Mouse (Mus musculus) myocyte (in vitro differentiated cells): ENCODE data around the gene AU040320. TPM values are rescaled to one million over a fixed set of nuclear protein-coding genes. Genes with fewer than 3 reads are reported as not detected.
A peak's percentile ranks its signal among the peaks of the same experiment; 100 is the strongest.

Experiments used
- H3K27me3 ChIP-seq: one replicate; pipeline ENCODE4 v1.6.1; 2011; ENCODE audit not compliant: control insufficient read depth, insufficient read depth, insufficient read length
- H3K36me3 ChIP-seq: one replicate; pipeline ENCODE4 v1.6.1; 2011; ENCODE audit not compliant: control insufficient read depth, insufficient read depth
- H3K4me2 ChIP-seq: one replicate; pipeline ENCODE4 v1.6.1; 2011; ENCODE audit warnings: low read depth, control low read depth
- H3K4me3 ChIP-seq: one replicate; pipeline ENCODE4 v1.5.1; 2011; ENCODE audit warnings: mild to moderate bottlenecking, control low read depth, moderate library complexity
- H3K79me2 ChIP-seq: one replicate; pipeline ENCODE4 v1.6.1; 2011; ENCODE audit not compliant: control insufficient read depth, insufficient read depth
- H3ac ChIP-seq: one replicate; pipeline ENCODE4 v1.6.1; 2011; ENCODE audit not compliant: control insufficient read depth, insufficient read length
- CEBPB ChIP-seq: IDR thresholded peaks from 2 replicates; pipeline ENCODE4 v1.6.1; 2011; ENCODE audit warnings: mild to moderate bottlenecking, moderate library complexity; ENCODE audit not compliant: poor library complexity, insufficient read depth, severe bottlenecking
- E2F4 ChIP-seq: IDR thresholded peaks from one replicate; pipeline ENCODE4 v1.6.1; 2011; ENCODE audit warnings: mild to moderate bottlenecking, control low read depth, moderate library complexity; ENCODE audit not compliant: insufficient read depth
- MAX ChIP-seq: IDR thresholded peaks from one replicate; pipeline ENCODE4 v1.6.1; 2011; ENCODE audit warnings: low read depth, mild to moderate bottlenecking, control low read depth
- MYOD1 ChIP-seq, 3 experiments: IDR thresholded peaks; one replicate each; pipeline ENCODE4 v1.6.1; 2011; ENCODE audit warnings: control low read depth in 2 of 3, low read depth in 2 of 3, mild to moderate bottlenecking in 2 of 3, moderate library complexity in 1 of 3; ENCODE audit not compliant: insufficient read length in 2 of 3, control insufficient read depth in 1 of 3
- MYOG ChIP-seq, 3 experiments: IDR thresholded peaks; one replicate each; pipeline ENCODE4 v1.6.1; 2011; ENCODE audit warnings: control low read depth in 2 of 3, low read depth in 2 of 3, mild to moderate bottlenecking in 2 of 3; ENCODE audit not compliant: insufficient read length in 2 of 3, control insufficient read depth in 1 of 3, insufficient read depth in 1 of 3
- POLR2A ChIP-seq: IDR thresholded peaks from one replicate; pipeline ENCODE4 v1.6.1; 2011; ENCODE audit warnings: low read depth, mild to moderate bottlenecking, control low read depth, moderate library complexity; ENCODE audit not compliant: insufficient read length
- POLR2AphosphoS2 ChIP-seq: IDR thresholded peaks from one replicate; pipeline ENCODE4 v1.6.1; 2011; ENCODE audit warnings: low read depth, control low read depth; ENCODE audit not compliant: insufficient read length
- REST ChIP-seq: IDR thresholded peaks from one replicate; pipeline ENCODE4 v1.6.1; 2011; ENCODE audit warnings: mild to moderate bottlenecking, control low read depth, moderate library complexity; ENCODE audit not compliant: insufficient read depth, insufficient read length
- SRF ChIP-seq: IDR thresholded peaks from one replicate; pipeline ENCODE4 v1.6.1; 2011; ENCODE audit warnings: low read depth; ENCODE audit not compliant: control insufficient read depth, insufficient read length
- TCF12 ChIP-seq: IDR thresholded peaks from one replicate; pipeline ENCODE4 v1.6.1; 2011; ENCODE audit warnings: mild to moderate bottlenecking, control low read depth; ENCODE audit not compliant: poor library complexity, insufficient read depth, severe bottlenecking
- TCF3 ChIP-seq: IDR thresholded peaks from one replicate; pipeline ENCODE4 v1.6.1; 2011; ENCODE audit warnings: low read depth, control low read depth; ENCODE audit not compliant: insufficient read length
- USF1 ChIP-seq: IDR thresholded peaks from one replicate; pipeline ENCODE4 v1.6.1; 2011; ENCODE audit warnings: low read depth, mild to moderate bottlenecking, control low read depth, moderate library complexity
- polyA plus RNA-seq: library from polyadenylated mRNA; unstranded; fragments of >200 nt; fragmentation: generic; extraction: Trizol; gene quantifications from one replicate; pipeline ENCODE4 v1.2.1, GENCODE M21; 2012; ENCODE audit warnings: missing spikeins

Gene AU040320
- polyA plus RNA-seq, 1 experiment = 56.6 TPM

DNA sequence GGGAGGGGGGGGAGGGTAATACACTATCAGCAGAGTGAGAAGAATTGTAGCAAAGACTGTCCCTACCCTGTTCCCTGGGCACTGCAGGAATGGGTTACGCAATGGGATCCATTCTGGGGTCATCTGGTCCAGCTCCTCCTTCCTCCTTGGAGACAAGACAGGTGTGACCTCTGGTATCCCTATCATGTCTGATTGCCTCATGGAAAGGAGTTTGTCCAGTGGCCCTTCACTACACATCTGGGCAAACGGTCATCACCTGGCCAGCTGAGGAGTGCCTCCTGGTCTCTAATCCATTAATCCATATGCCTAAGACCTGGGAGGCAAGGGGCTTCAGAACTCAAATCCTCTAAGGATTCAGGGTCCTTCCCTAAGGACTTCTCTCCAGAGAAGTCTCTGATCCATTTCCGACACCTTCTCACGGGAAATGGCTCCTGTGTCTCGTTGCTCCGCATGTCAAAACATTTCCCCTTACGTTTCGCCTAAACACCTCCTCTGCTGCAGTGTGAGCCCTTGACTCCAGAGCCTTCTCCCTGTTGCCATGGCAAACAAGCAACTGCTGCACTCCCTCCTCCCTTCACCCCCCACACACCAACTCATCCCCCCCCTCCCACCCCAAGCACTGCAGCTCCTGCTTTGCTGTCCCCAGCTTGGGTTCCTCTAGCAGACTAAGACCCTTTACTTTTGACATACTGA lies 2.3 kb upstream of the AU040320 start:
- no peaks in the 10 kb centered on the region for H3K27me3 ChIP-seq
- peaks cover 4% of the 10 kb centered on the region for H3K79me2 ChIP-seq
- TF ChIP-seq USF1 (no peak), TCF12 (no peak), POLR2A (no peak), SRF (no peak), MYOG (IDR thresholded peaks at IDR 0.05; ENCODE audit: control insufficient read depth in 1 of 3, insufficient read depth in 1 of 3, insufficient read length in 2 of 3, low read depth in 2 of 3) (no peak)
- no peak overlapping the region for H3K4me2 ChIP-seq
- H3K4me3 ChIP-seq = no peak overlapping the region
- H3K36me3 ChIP-seq = no peaks in the 10 kb centered on the region
- no peak overlapping the region for H3ac ChIP-seq

DNA sequence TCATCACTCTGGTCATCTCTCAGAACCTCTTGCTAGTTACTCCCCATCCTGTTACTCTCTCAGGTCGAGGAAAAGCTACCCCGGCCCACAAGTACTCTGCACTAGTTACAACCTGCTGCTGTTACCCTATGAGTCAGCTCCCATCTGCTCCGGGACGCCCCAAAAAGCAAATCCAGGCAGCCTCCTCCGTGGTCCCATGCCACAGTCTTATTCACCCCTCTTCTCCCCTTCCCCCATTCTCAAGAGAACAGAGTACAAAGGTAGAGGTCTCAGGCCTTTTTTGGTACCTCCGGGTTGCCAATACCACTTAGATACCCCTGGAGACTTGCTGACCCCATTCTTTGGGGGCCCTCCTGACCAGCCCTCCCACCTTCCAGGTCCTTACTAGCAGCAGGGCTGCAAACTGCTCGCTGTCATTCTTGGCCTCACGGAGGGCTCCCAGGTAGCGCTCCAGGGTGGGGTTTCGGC lies 1.8 kb upstream of the AU040320 start:
- Histone ChIP-seq H3K4me3 (peak overlapping the region; percentile 81), H3K79me2 (peaks cover 4% of the 10 kb centered on the region), H3K27me3 (no peaks in the 10 kb centered on the region), H3K36me3 (no peaks in the 10 kb centered on the region), H3K4me2 (peak overlapping the region; percentile 55), H3ac (no peak overlapping the region)
- TF ChIP-seq TCF12 (no peak), MAX (no peak), REST (no peak), POLR2AphosphoS2 (no peak), POLR2A (no peak), MYOG (IDR thresholded peaks at IDR 0.05; ENCODE audit: control insufficient read depth in 1 of 3, insufficient read depth in 1 of 3, insufficient read length in 2 of 3, low read depth in 2 of 3) (no peak), USF1 (no peak), E2F4 (no peak), SRF (no peak), MYOD1 (IDR thresholded peaks at IDR 0.05; ENCODE audit: control insufficient read depth in 1 of 3, insufficient read length in 2 of 3, low read depth in 2 of 3) (no peak), TCF3 (no peak), CEBPB (no peak)

GRCm38 (mm10) chr4:126752024-126752607 lies 1.2 kb upstream of the AU040320 start:
- peak overlapping the region; percentile 81 for H3K4me3 ChIP-seq
- peak overlapping the region; percentile 47 for H3ac ChIP-seq
- peak overlapping the region; percentile 71 for H3K4me2 ChIP-seq
- peaks cover 4% of the 10 kb centered on the region for H3K79me2 ChIP-seq
- no peak for TF ChIP-seq POLR2AphosphoS2
- TF ChIP-seq E2F4 = no peak
- no peak for TF ChIP-seq TCF12
- no peak for TF ChIP-seq POLR2A
- no peak for TF ChIP-seq MYOD1 (IDR thresholded peaks at IDR 0.05; ENCODE audit: control insufficient read depth in 1 of 3, insufficient read length in 2 of 3, low read depth in 2 of 3)
- no peak for TF ChIP-seq MAX
- TF ChIP-seq CEBPB = no peak
- no peak for TF ChIP-seq MYOG (IDR thresholded peaks at IDR 0.05; ENCODE audit: control insufficient read depth in 1 of 3, insufficient read depth in 1 of 3, insufficient read length in 2 of 3, low read depth in 2 of 3)
- no peak for TF ChIP-seq REST
- TF ChIP-seq SRF = no peak
- no peak for TF ChIP-seq TCF3
- no peak for TF ChIP-seq USF1
- H3K36me3 ChIP-seq = no peaks in the 10 kb centered on the region
- H3K27me3 ChIP-seq = no peaks in the 10 kb centered on the region

DNA sequence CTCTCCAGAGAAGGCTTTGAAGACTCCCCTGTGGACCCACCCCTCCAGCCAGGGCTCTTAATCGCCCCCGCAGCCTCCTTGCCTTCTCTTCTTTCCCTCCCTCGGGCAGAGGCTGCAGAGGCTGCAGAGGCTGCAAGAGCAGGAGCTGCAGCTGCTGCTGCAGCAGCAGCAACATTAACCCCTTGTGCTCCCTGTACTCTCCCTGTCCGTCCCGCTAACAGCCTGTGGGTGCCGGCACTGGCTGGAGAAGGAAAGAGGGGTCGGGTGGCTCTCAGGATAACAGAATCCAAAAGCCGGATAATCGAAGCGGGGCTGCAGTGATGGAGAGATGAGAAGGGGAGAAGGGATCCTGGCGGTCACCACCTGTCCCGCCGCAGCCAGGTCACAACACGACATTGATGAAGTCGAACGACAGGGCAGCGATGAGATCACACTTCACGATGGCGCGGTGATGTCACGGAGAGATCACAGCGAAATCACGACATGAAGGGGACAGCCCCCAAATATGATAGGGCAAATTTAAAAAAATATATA lies 669 bp upstream of the AU040320 start:
- H3ac ChIP-seq = peak overlapping the region; percentile 47
- no peak for TF ChIP-seq CEBPB
- no peak for TF ChIP-seq REST
- TF ChIP-seq MYOG (IDR thresholded peaks at IDR 0.05; ENCODE audit: control insufficient read depth in 1 of 3, insufficient read depth in 1 of 3, insufficient read length in 2 of 3, low read depth in 2 of 3) = peak in 1 of 3 experiments; percentile 11
- no peak for TF ChIP-seq SRF
- TF ChIP-seq MAX = no peak
- no peak for TF ChIP-seq POLR2AphosphoS2
- no peak for TF ChIP-seq TCF3
- TF ChIP-seq MYOD1 (IDR thresholded peaks at IDR 0.05; ENCODE audit: control insufficient read depth in 1 of 3, insufficient read length in 2 of 3, low read depth in 2 of 3) = peak in 1 of 3 experiments; percentile 2
- no peak for TF ChIP-seq USF1
- TF ChIP-seq E2F4 = no peak
- no peak for TF ChIP-seq TCF12
- peak overlapping the region; percentile 71 for H3K4me2 ChIP-seq
- no peaks in the 10 kb centered on the region for H3K27me3 ChIP-seq
- peak overlapping the region; percentile 81 for H3K4me3 ChIP-seq
- peaks cover 4% of the 10 kb centered on the region for H3K79me2 ChIP-seq
- peaks cover 1% of the 10 kb centered on the region for H3K36me3 ChIP-seq
